Mouse (Mus musculus) hematopoietic stem cell, adult 5-6 weeks (primary cell): ENCODE measurements around the gene Orc4. TPM values are rescaled to one million over a fixed set of nuclear protein-coding genes. Genes with fewer than 3 reads are reported as not detected.
"Not testable (repeated sequence)": the region's sequence is repeated elsewhere in the genome, so short reads cannot be mapped to it uniquely, and the experiment has no call there.

Source experiments
- ATAC-seq, 2 experiments: fragments of 125-278 bp in 1 of 2; replicated peaks in 1 of 2; 2 replicates each; pipeline ENCODE4 v1.8.0; 2016 to 2017; ENCODE audit warnings: inconsistent platforms in 2 of 2, mild to moderate bottlenecking in 2 of 2, moderate number of reproducible peaks in 2 of 2, low read depth in 1 of 2, moderate TSS enrichment in 1 of 2; ENCODE audit not compliant: low FRiP score in 2 of 2, poor library complexity in 2 of 2, severe bottlenecking in 2 of 2, insufficient read depth in 1 of 2, low TSS enrichment in 1 of 2
- total RNA-seq: library from RNA; stranded (forward); fragments of 172-1452, 232-1000 nt; gene quantifications from 2 replicates; pipeline ENCODE4 v1.2.3, GENCODE M21; 2017

The Orc4 gene
- total RNA-seq: 196 and 316 TPM in 2 replicates

DNA sequence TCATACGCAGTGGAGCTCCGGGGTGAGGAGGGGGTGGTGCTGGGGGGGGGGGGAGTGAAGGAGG, at the start of gene Orc4:
Gene Orc4, minus strand, starts transcription at position 26 of the 64 bp plus-strand sequence.
- ATAC-seq: no peak

DNA sequence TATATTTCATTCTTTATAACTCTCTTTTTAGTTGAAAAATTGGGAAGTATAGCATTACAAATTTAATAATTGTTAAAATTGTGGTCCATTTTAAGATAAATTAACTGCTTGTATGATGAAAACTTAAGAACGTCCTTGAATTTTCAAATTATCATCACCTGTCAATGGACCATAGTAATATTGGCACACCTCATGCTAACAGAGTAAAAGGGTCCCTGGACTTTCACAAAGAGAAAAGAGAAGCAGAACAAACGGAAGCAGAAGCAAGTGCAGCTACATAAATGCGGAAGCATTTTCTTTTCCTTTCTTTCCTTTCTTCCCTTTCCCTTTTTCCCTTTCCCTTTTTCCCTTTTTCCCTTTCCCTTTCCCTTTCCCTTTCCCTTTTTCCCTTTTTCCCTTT, 40.2 kb upstream of the Orc4 start:
- ATAC-seq: no peak

DNA sequence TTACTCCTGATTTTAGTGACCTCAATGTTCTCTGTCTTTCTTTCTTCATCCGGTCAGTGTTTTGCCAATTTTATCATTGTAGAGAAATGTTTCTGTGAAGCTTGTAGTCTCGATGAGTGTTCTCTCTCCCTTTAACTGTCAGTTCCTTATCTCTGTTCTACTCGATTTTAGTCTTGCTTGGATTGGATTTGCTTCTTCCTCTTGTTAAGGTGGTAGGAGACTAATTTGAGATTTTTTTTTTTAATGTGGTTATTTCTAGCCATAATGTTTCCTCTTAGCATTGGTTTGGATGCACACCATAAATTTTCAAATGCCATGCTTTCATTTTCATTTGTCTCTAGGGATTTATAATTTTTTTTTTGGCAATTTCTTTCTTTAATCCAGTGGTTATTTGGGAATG, 28.8 kb upstream of the Orc4 start:
- peak in 1 of 2 experiments; percentile 46; a peak in 1 of 4 replicates for ATAC-seq

DNA sequence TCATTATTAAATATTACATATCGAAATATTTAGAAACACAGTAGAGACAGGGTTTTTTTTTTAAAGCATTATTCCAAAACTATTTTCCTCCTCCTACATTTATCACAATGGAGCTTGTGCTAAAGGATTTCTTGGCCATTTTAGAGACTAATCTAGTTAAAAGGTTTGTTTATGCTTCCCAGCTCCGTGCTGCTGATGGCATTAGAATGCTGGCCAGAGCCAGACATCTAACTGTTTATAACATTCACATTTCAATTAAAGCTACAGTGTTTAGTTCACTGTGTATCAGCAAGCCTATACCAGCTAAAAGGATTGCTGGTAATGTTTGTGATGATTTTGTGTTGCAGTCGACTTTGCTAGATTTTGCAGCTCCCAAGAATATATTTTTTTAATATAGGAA, 6.5 kb upstream of the Orc4 start:
- no peak for ATAC-seq

DNA sequence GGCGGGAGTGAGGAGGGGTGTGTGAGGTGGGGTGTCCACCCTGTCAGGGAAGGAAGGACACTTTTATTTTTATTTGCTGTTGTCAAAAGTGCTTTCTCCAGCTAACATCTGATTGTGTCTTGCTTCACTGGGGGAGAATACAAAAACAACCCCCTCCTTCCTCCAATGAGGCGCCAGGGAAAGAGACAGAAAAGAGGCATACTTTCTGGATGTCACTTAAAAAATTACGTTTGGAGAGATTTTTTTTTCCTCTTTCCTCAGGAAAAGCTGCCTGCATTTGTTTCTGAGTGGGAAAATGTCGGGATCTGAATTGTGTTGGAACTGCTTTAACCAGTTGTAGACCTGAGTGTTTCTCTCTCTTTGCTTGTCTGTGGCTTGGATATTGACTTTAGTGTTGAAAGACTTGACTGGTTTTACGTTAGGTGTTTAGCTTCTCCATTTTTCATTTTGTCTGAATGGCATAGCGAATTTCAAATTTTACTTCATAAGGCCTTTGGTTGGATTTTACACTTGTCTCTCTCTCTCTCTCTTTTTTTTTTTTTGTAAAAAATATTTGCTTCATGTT, 321 bp upstream of the Orc4 start:
- ATAC-seq: no peak

DNA sequence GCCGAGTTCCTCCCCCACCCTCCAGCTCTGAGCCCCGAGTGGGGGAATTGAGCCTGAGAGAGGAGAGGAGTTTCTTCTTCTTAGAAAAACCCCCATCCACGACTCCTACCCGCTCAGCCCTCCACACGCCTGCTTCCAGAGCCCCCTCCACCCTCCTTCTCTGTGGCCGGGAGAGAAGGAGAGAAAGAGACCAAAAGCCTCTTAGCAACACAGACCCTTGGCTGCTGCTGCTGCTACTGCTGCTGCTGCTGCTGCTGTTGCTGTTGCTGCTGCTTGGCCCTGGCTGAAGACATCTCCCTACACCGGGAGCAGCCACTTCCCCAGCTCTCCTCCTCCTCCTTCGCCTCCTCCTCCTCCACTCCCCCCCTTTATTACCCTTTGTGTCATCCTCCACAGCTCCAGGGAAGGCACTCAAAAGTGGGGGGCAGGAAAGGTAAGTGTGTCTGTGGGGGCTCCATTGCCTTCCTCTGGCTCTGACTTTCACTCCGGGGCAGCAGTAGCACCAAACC, 280 bp downstream of the Orc4 start:
- ATAC-seq: peak; percentile 31 to 53

DNA sequence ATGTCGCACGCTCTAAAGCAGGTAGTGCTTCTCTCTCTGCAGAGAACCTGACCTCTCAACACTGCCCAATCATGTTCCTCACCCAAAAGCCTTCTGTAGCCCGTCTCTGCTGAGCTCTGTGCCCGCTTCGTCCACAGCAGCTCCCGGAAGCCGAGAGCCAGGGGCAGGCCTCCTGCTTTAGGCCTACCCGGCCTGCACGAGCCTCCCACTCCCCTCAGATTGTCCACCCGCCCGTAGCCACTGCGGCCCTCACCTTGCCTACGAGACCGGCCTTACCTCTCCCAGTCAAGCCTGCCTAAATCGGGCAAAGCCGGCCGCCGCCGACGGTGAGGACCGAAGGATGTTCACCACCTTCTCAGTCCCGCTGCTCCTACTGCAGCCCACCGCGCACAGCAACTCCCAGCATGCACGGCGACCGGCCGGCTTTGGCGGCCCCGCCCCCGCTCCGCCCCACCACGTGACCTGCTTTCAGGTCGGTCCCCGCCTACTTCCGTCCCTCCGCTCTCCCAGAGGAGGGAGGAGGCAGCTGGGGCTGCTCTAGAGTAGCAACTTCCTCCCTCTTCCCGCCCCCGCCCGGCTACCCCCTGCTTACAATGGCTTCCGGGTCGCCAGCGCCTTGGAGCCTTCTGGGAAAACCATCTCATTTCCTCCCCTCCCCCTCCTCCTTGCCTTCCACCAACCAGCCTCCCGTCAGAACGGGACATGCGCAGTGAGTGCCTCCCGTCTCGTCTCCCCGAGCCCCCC, 1.1 kb downstream of the Orc4 start, which contains the start of gene Mbd5:
Gene Mbd5, plus strand, starts transcription at position 668 of the 744 bp plus-strand sequence.
- ATAC-seq: peak; percentile 93 to 95

DNA sequence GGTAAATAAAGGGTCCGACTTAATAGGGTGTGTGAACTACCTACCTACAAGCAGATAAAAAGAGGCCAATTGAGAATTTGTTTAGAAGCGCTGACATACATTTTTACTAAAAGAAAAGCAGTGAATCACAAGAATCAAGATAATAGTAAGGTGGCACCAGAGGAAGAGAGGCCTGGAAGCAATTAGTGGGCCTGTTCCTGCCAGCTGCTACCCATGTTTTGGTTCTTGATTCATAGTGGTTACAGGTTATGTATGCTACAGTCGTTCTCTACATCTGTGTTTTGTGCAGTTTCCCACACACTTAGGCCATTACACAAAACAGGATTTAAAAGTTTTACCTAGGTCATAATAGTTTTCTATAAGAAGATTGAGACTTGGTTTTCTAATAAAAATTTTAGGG, 2.3 kb downstream of the Orc4 start:
- no peak for ATAC-seq

DNA sequence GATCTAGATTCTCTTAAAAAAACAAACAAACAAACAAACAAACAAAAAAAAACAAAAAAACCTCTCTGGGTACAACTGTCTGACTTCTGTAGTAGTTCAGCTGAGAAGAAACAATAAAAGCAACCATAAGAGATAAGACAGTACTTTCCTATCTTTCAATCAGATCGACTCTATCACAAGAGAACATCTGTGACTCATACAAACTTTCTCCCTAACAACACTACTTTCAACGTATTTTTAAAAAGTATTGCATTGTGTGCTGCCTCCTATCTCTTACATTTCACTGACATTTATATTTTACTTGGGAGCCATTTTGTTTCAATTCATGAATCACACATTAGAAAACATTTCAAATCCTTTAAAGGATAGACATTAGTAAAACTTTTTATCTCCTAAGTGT, 15.0 kb downstream of the Orc4 start:
- ATAC-seq: no peak

DNA sequence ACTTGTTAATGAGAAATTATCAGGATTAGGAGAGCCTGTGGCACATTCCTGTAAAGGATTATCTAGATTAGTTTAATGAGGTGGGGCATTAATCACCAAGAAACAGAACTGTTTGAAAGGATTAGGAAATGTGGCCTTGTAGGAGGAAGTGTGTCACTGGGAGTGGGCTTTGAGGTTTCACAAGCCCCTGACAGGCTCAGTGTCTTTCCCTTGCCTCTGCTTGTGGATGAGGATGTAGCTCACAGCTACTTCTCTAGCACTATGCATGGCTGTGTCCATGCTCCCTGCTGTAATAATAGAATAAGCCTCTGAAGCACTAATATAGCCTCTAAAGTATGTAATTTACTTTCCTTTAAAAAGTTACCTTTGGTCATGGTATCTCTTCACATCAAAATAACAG, 34.2 kb downstream of the Orc4 start:
- ATAC-seq: peak in 1 of 2 experiments; percentile 42; a peak in 1 of 4 replicates

DNA sequence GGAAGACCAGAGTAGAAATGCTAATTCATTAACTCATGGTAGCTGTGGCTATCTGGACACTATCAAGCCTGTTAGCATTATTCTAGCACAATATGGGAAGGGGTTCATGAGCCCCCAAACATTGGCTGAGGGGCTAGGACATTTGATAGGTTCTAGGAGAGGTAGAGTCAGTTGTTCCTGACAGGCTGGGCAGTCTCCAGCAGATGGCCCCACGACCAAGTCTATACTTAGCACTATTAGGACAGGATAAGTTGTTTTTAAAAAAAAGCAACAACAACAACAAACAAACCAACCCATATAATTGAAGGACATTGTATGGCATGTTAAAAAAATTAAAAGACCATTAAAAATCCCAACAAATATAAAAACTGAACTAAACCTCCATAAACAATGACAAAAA, 35.9 kb downstream of the Orc4 start:
- no peak for ATAC-seq

DNA sequence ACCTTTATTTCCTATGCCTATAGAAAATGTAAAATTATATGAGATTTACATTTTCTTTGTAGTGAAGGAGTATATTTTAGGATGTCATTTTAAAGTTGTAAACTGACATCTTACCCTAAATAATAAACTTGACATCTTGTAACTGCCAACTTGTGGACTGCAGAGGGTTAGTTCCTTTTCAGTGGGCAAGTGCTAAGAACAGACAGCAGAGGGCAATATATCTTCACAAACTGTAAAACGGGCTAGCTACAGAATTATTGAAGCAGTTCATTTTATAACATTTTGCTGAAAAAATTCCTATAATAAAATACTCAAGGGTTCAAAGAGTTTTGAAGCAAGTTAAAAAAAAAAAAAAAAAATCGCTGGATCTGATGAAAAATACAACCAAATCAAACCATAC, 41.2 kb downstream of the Orc4 start:
- ATAC-seq: peak; percentile 58 to 62; a peak in 2 of 4 replicates

DNA sequence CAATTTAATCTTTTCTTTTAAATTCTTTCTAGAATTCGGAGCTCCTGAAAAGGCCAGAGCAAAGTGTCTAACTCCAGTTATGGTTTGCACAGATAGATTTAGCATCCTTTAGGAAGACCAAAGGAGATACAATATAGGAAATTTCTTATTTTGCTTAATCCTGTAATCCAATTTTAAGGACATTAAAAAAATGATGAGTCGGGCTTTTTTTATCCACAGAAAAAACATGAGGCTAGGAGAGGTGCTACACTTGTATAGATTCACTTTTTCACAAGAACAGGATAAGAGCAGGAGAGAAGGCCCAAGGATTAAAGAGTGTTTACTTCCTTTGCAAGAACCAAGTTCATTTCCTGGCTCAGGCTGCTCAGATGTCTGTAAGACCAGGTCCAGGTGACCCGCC, 54.9 kb downstream of the Orc4 start:
- ATAC-seq: no peak

DNA sequence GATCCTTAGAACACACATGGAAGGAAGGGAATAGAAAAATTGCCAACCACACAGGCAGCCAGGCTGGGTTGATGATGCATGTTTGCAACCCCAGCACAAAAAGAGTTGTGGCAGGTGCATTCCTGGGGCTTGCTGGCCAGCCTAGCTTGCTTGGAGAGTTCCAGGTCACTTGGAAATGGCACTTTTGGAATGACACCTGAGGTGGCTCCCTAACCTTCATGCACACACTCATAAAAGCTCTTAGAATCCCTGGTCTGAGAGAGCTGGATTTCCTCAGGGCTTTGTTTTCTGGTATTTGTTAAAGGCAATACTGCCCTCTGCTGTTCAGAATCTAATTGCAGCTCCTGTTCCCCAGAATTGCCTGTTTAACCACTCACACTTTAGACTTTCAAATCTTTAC, 64.1 kb downstream of the Orc4 start:
- peak in 1 of 2 experiments; percentile 81; a peak in 3 of 4 replicates for ATAC-seq

DNA sequence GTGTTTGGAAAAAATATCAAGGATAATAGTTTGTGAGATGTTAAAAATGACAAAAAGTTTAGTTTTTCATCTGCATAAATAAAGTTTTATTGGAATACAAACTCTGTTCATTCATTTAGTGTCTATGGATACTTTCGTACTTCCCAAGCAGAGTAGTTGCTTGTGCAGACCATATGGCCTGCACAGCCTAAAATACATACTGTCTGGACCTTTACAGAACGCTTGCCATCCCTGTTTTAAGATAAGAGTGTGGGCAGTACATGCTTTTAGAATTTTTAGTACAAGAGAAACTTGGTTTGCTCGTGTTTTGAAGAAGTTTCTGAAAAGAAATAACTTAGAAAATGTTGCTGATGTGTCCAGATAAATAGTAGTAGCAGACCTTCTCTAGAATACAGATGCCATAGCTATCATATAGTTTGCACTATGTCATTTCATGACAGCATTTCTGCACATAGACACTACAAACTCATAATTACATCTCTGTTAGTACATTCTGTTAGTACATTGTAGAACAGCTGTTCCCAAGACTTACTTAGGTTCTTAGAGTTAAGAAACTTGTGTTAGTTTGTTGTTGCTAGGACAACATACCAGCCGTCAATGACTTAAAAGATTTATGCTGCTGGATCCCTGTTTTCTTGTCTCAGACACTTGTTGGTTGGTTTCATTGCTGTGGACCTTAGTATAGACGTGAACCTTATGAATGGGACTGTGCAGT, 81.7 kb downstream of the Orc4 start:
- no peak for ATAC-seq

DNA sequence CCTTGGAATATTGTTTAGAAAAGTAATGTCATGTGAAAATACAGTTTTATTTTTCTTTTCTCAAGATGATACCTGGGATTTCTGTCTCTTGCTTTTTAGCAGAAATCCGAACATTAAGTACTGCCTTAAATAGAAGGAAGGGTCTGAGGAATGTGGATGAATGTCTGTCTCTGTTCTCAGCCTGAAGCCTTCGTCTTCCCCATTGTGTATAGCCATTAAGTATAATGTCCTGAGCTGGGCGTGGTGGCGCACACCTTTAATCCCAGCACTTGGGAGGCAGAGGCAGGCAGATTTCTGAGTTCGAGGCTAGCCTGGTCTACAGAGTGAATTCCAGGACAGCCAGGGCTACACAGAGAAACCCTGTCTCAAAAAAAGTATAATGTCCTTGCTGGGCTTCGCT, 84.5 kb downstream of the Orc4 start:
- ATAC-seq: not testable (repeated sequence)
